Mouse (Mus musculus) limb, embryonic 11.5 days (tissue): ENCODE data around the gene Nxpe2. TPM values are rescaled to one million over a fixed set of nuclear protein-coding genes. Genes with fewer than 3 reads are reported as not detected.

Source experiments
- ATAC-seq: fragments of 200-750 bp; cut with Nextera tagmentation; 2 replicates; pipeline ENCODE4 v1.8.0; 2017; ENCODE audit warnings: low read depth; ENCODE audit not compliant: insufficient number of reproducible peaks, low FRiP score, low TSS enrichment
- DNase-seq: peaks from one replicate; pipeline ENCODE4 v3.0.0-alpha.2; 2015; ENCODE audit warnings: low spot score
- H3K27ac ChIP-seq: fragments of 300-500 bp; sonication (generic); replicated peaks from 2 replicates; pipeline ENCODE4 v1.5.1; 2014; ENCODE audit warnings: low read depth, mild to moderate bottlenecking, low read length
- H3K27me3 ChIP-seq: fragments of 300-500 bp; sonication (generic); 2 replicates; pipeline ENCODE4 v1.6.1; 2014; ENCODE audit warnings: mild to moderate bottlenecking, low read length, mixed read lengths; ENCODE audit not compliant: control insufficient read depth, insufficient read depth
- H3K36me3 ChIP-seq: fragments of 300-500 bp; sonication (generic); 2 replicates; pipeline ENCODE4 v1.6.1; 2014; ENCODE audit warnings: mild to moderate bottlenecking, low read length, moderate library complexity, mixed read lengths; ENCODE audit not compliant: control insufficient read depth, insufficient read depth
- H3K4me1 ChIP-seq: fragments of 300-500 bp; sonication (generic); 2 replicates; pipeline ENCODE4 v1.6.1; 2014; ENCODE audit warnings: low read length, mixed read lengths; ENCODE audit not compliant: control insufficient read depth, insufficient read depth
- H3K4me2 ChIP-seq: fragments of 300-500 bp; sonication (generic); 2 replicates; pipeline ENCODE4 v1.6.1; 2014; ENCODE audit warnings: low read depth, mild to moderate bottlenecking, moderate library complexity; ENCODE audit not compliant: severe bottlenecking
- H3K4me3 ChIP-seq: fragments of 300-500 bp; sonication (generic); 2 replicates; pipeline ENCODE4 v1.5.1; 2014; ENCODE audit warnings: low read depth, low read length
- H3K9ac ChIP-seq: fragments of 300-500 bp; sonication (generic); 2 replicates; pipeline ENCODE4 v1.6.1; 2014; ENCODE audit warnings: mild to moderate bottlenecking, low read length
- H3K9me3 ChIP-seq: fragments of 300-500 bp; sonication (generic); 2 replicates; pipeline ENCODE4 v1.6.1; 2016; ENCODE audit warnings: low read length; ENCODE audit not compliant: control insufficient read depth
- WGBS: fragments of 180-500 bp; shearing (Covaris S2); extraction: QIAGEN DNeasy Blood & Tissue Kit; methylation state at CpG from one replicate; pipeline ENCODE4 v1.1.7; 2014; 5-methylcytosine and 5-hydroxymethylcytosine counted together
- polyA plus RNA-seq: library from polyadenylated mRNA; unstranded; fragments of >200 nt; fragmentation: Nextera tagmentation; extraction: Ambion mirVana; gene quantifications from 2 replicates; pipeline ENCODE4 v1.2.1, GENCODE M21; 2014

Gene Nxpe2
- polyA plus RNA-seq = 1.1 and 1.6 TPM in 2 replicates

GRCm38 (mm10) chr9:48353148-48353698, at the start of gene Nxpe2:
Gene Nxpe2, minus strand, starts transcription at chr9:48353454.
- H3K36me3 ChIP-seq = no peaks in the 10 kb centered on the region
- no peaks in the 10 kb centered on the region for H3K27me3 ChIP-seq
- H3K27ac ChIP-seq = no peak within 1 kb of the TSS; the same call in 1 of the 2 replicates
- no peak within 1 kb of the TSS for H3K9ac ChIP-seq
- no peak within 1 kb of the TSS for H3K4me3 ChIP-seq
- no peak within 1 kb of the TSS for H3K4me2 ChIP-seq
- ATAC-seq (no peak), DNase-seq (no peak)
- H3K9me3 ChIP-seq = no peaks in the 10 kb centered on the region
- peaks cover 10% of the 10 kb centered on the region for H3K4me1 ChIP-seq
- 41% methylated on average over 2 of the region's 2 CpGs for WGBS

- no peak overlapping the region for H3K27ac ChIP-seq
- no peaks in the 10 kb centered on the region for H3K27me3 ChIP-seq
- no peaks in the 10 kb centered on the region for H3K4me1 ChIP-seq
- no peak overlapping the region for H3K4me3 ChIP-seq
- 58% methylated on average over 3 of the region's 3 CpGs for WGBS
- no peak for DNase-seq
- H3K36me3 ChIP-seq = no peaks in the 10 kb centered on the region
- H3K9ac ChIP-seq = no peak overlapping the region
- H3K4me2 ChIP-seq = no peak overlapping the region
- no peak for ATAC-seq
- H3K9me3 ChIP-seq = no peaks in the 10 kb centered on the region
Observed at GRCm38 (mm10) chr9:48389983-48390382, 36.7 kb upstream of the Nxpe2 start.

GRCm38 (mm10) chr9:48388451-48388850, 35.2 kb upstream of the Nxpe2 start:
- H3K4me3 ChIP-seq = no peak overlapping the region
- H3K4me2 ChIP-seq = no peak overlapping the region
- WGBS = 70% methylated on average over 4 of the region's 4 CpGs
- no peak overlapping the region for H3K27ac ChIP-seq
- H3K36me3 ChIP-seq = no peaks in the 10 kb centered on the region
- no peak overlapping the region for H3K9ac ChIP-seq
- no peaks in the 10 kb centered on the region for H3K4me1 ChIP-seq
- no peaks in the 10 kb centered on the region for H3K9me3 ChIP-seq
- DNase-seq (no peak), ATAC-seq (no peak)
- no peaks in the 10 kb centered on the region for H3K27me3 ChIP-seq

- H3K27ac ChIP-seq = no peak overlapping the region
- H3K9ac ChIP-seq = no peak overlapping the region
- no peaks in the 10 kb centered on the region for H3K27me3 ChIP-seq
- H3K4me3 ChIP-seq = no peak overlapping the region
- ATAC-seq = no peak
- no peaks in the 10 kb centered on the region for H3K9me3 ChIP-seq
- no peaks in the 10 kb centered on the region for H3K36me3 ChIP-seq
- no peaks in the 10 kb centered on the region for H3K4me1 ChIP-seq
- no peak overlapping the region for H3K4me2 ChIP-seq
- no peak for DNase-seq
- 71% methylated on average over 2 of the region's 2 CpGs for WGBS
Observed at GRCm38 (mm10) chr9:48374357-48374756, 21.1 kb upstream of the Nxpe2 start.

GRCm38 (mm10) chr9:48373232-48373878, 20.1 kb upstream of the Nxpe2 start:
- Histone ChIP-seq H3K36me3 (no peaks in the 10 kb centered on the region), H3K4me3 (no peak overlapping the region), H3K27ac (no peak overlapping the region), H3K4me2 (no peak overlapping the region), H3K9me3 (no peaks in the 10 kb centered on the region), H3K4me1 (no peaks in the 10 kb centered on the region), H3K9ac (no peak overlapping the region), H3K27me3 (no peaks in the 10 kb centered on the region)
- no peak for DNase-seq
- no peak for ATAC-seq
- WGBS = 72% methylated on average over 4 of the region's 4 CpGs

GRCm38 (mm10) chr9:48362743-48363142, 9.5 kb upstream of the Nxpe2 start:
- Histone ChIP-seq H3K4me2 (no peak overlapping the region), H3K4me1 (0 out of 2 replicates have a peak, but pooled peaks cover 2% of the 10 kb centered on the region), H3K9ac (no peak overlapping the region), H3K36me3 (no peaks in the 10 kb centered on the region), H3K9me3 (no peaks in the 10 kb centered on the region), H3K27ac (no peak overlapping the region), H3K27me3 (no peaks in the 10 kb centered on the region), H3K4me3 (no peak overlapping the region)
- no peak for DNase-seq
- no peak for ATAC-seq
- WGBS = 88% methylated on average over 6 of the region's 6 CpGs

- H3K9ac ChIP-seq = no peak overlapping the region
- 62% methylated on average over 14 of the region's 14 CpGs for WGBS
- no peak for DNase-seq
- H3K4me1 ChIP-seq = 0 out of 2 replicates have a peak, but pooled peaks cover 2% of the 10 kb centered on the region
- no peak overlapping the region for H3K4me2 ChIP-seq
- H3K4me3 ChIP-seq = no peak overlapping the region
- H3K27me3 ChIP-seq = no peaks in the 10 kb centered on the region
- no peak for ATAC-seq
- H3K36me3 ChIP-seq = no peaks in the 10 kb centered on the region
- H3K9me3 ChIP-seq = no peaks in the 10 kb centered on the region
- H3K27ac ChIP-seq = no peak overlapping the region
Observed at GRCm38 (mm10) chr9:48361815-48362631, 8.8 kb upstream of the Nxpe2 start.

- Histone ChIP-seq H3K4me2 (no peak overlapping the region), H3K9ac (no peak overlapping the region), H3K4me3 (no peak overlapping the region), H3K27ac (no peak overlapping the region), H3K9me3 (no peaks in the 10 kb centered on the region), H3K4me1 (0 out of 2 replicates have a peak, but pooled peaks cover 2% of the 10 kb centered on the region), H3K36me3 (no peaks in the 10 kb centered on the region), H3K27me3 (no peaks in the 10 kb centered on the region)
- WGBS = 59% methylated on average over 4 of the region's 4 CpGs
- no peak for DNase-seq
- no peak for ATAC-seq
Observed at GRCm38 (mm10) chr9:48360826-48361225, 7.6 kb upstream of the Nxpe2 start.
